Mouse (Mus musculus): Measurements from ENCODE around the gene Capn9. TPM values are rescaled to one million over a fixed set of nuclear protein-coding genes. Genes with fewer than 3 reads are reported as not detected.
A peak's percentile ranks its signal among the peaks of the same experiment; 100 is the strongest.

The Capn9 gene
- total RNA-seq, 1 experiment = not detected

- TF ChIP-seq MAFK (IDR thresholded peaks at IDR 0.05; ENCODE audit: insufficient read depth, low read depth, low read length) (no peak), CHD2 (IDR thresholded peaks at IDR 0.05; ENCODE audit: low read depth, low read length) (no peak), HCFC1 (IDR thresholded peaks at IDR 0.05; ENCODE audit: borderline replicate concordance, insufficient read depth, low read length) (no peak), ZNF384 (IDR thresholded peaks at IDR 0.05; ENCODE audit: low read depth, low read length) (no peak), ZC3H11A (IDR thresholded peaks at IDR 0.05; ENCODE audit: borderline replicate concordance, low read depth, low read length) (no peak)
- Histone ChIP-seq H3K4me1 (ENCODE audit: control insufficient read depth in 2 of 2, insufficient read depth in 2 of 2, low read length in 2 of 2, poor library complexity in 1 of 2) (no peaks in the 10 kb centered on the region), H3K9me3 (ENCODE audit: control insufficient read depth, insufficient read depth, low read depth, low read length) (no peaks in the 10 kb centered on the region), H3K36me3 (ENCODE audit: control insufficient read depth, insufficient read depth, low read length, poor library complexity, severe bottlenecking) (no peaks in the 10 kb centered on the region), H3K27ac (ENCODE audit: insufficient read depth, low read depth, low read length, poor library complexity, severe bottlenecking) (no peak overlapping the region), H3K9ac (ENCODE audit: insufficient read depth, low read depth, low read length, poor library complexity, severe bottlenecking) (no peak overlapping the region), H3K4me3 (ENCODE audit: insufficient read depth in 1 of 2, low read depth in 1 of 2, low read length in 2 of 2, poor library complexity in 1 of 2, severe bottlenecking in 1 of 2) (no peak overlapping the region)
- peak; percentile 27 for DNase-seq (ENCODE audit: low read depth, low spot score)
- in situ Hi-C loops (cut with MboI; ENCODE audit: low sequenced_read_pairs in 2 of 2, unreplicated experiment in 2 of 2) = no loop called here
Observed at GRCm38 (mm10) chr8:124608239-124608971, 32.5 kb downstream of the Capn9 start.

- H3K9ac ChIP-seq (ENCODE audit: insufficient read depth, low read depth, low read length, poor library complexity, severe bottlenecking) = no peak overlapping the region
- H3K36me3 ChIP-seq (ENCODE audit: control insufficient read depth, insufficient read depth, low read length, poor library complexity, severe bottlenecking) = no peaks in the 10 kb centered on the region
- H3K4me1 ChIP-seq (ENCODE audit: control insufficient read depth in 2 of 2, insufficient read depth in 2 of 2, low read length in 2 of 2, poor library complexity in 1 of 2) = 0 out of 4 replicates have a peak, but pooled peaks cover 0 to 2% of the 10 kb centered on the region in 2 experiments
- no peaks in the 10 kb centered on the region for H3K9me3 ChIP-seq (ENCODE audit: control insufficient read depth, insufficient read depth, low read depth, low read length)
- H3K4me3 ChIP-seq (ENCODE audit: insufficient read depth in 1 of 2, low read depth in 1 of 2, low read length in 2 of 2, poor library complexity in 1 of 2, severe bottlenecking in 1 of 2) = no peak overlapping the region
- in situ Hi-C loops (cut with MboI; ENCODE audit: low sequenced_read_pairs in 2 of 2, unreplicated experiment in 2 of 2) = no loop called here
- no peak overlapping the region for H3K27ac ChIP-seq (ENCODE audit: insufficient read depth, low read depth, low read length, poor library complexity, severe bottlenecking)
- DNase-seq (ENCODE audit: low read depth, low spot score) = no peak
- no peak for TF ChIP-seq ZC3H11A (IDR thresholded peaks at IDR 0.05; ENCODE audit: borderline replicate concordance, low read depth, low read length)
Observed at GRCm38 (mm10) chr8:124608972-124609353, 33.1 kb downstream of the Capn9 start.

GRCm38 (mm10) chr8:124614325-124614724, 38.4 kb downstream of the Capn9 start:
- in situ Hi-C loops (cut with MboI; ENCODE audit: low sequenced_read_pairs in 2 of 2, unreplicated experiment in 2 of 2) = no loop called here
- H3K36me3 ChIP-seq (ENCODE audit: control insufficient read depth, insufficient read depth, low read length, poor library complexity, severe bottlenecking) = no peaks in the 10 kb centered on the region
- no peaks in the 10 kb centered on the region for H3K9me3 ChIP-seq (ENCODE audit: control insufficient read depth, insufficient read depth, low read depth, low read length)
- H3K9ac ChIP-seq (ENCODE audit: insufficient read depth, low read depth, low read length, poor library complexity, severe bottlenecking) = no peak overlapping the region
- no peak overlapping the region for H3K27ac ChIP-seq (ENCODE audit: insufficient read depth, low read depth, low read length, poor library complexity, severe bottlenecking)
- peaks cover 4 to 9% of the 10 kb centered on the region in 2 experiments; a peak in 2 of 4 replicates for H3K4me1 ChIP-seq (ENCODE audit: control insufficient read depth in 2 of 2, insufficient read depth in 2 of 2, low read length in 2 of 2, poor library complexity in 1 of 2)
- TF ChIP-seq ZC3H11A (IDR thresholded peaks at IDR 0.05; ENCODE audit: borderline replicate concordance, low read depth, low read length) = no peak
- TF ChIP-seq MAFK (IDR thresholded peaks at IDR 0.05; ENCODE audit: insufficient read depth, low read depth, low read length) = no peak
- TF ChIP-seq HCFC1 (IDR thresholded peaks at IDR 0.05; ENCODE audit: borderline replicate concordance, insufficient read depth, low read length) = no peak
- no peak for TF ChIP-seq ZNF384 (IDR thresholded peaks at IDR 0.05; ENCODE audit: low read depth, low read length)
- no peak for TF ChIP-seq CHD2 (IDR thresholded peaks at IDR 0.05; ENCODE audit: low read depth, low read length)
- no peak for DNase-seq (ENCODE audit: low read depth, low spot score)
- H3K4me3 ChIP-seq (ENCODE audit: insufficient read depth in 1 of 2, low read depth in 1 of 2, low read length in 2 of 2, poor library complexity in 1 of 2, severe bottlenecking in 1 of 2) = no peak overlapping the region

- Histone ChIP-seq H3K27ac (ENCODE audit: insufficient read depth, low read depth, low read length, poor library complexity, severe bottlenecking) (no peak overlapping the region), H3K9ac (ENCODE audit: insufficient read depth, low read depth, low read length, poor library complexity, severe bottlenecking) (no peak overlapping the region), H3K36me3 (ENCODE audit: control insufficient read depth, insufficient read depth, low read length, poor library complexity, severe bottlenecking) (no peaks in the 10 kb centered on the region), H3K4me3 (ENCODE audit: insufficient read depth in 1 of 2, low read depth in 1 of 2, low read length in 2 of 2, poor library complexity in 1 of 2, severe bottlenecking in 1 of 2) (peak overlapping the region in 1 of 2 experiments; percentile 67; a peak in 2 of 4 replicates), H3K9me3 (ENCODE audit: control insufficient read depth, insufficient read depth, low read depth, low read length) (no peaks in the 10 kb centered on the region), H3K4me1 (ENCODE audit: control insufficient read depth in 2 of 2, insufficient read depth in 2 of 2, low read length in 2 of 2, poor library complexity in 1 of 2) (peaks cover 4 to 9% of the 10 kb centered on the region in 2 experiments; a peak in 2 of 4 replicates)
- DNase-seq (ENCODE audit: low read depth, low spot score) = peak; percentile 63
- TF ChIP-seq ZC3H11A (IDR thresholded peaks at IDR 0.05; ENCODE audit: borderline replicate concordance, low read depth, low read length) = peak; percentile 55
- TF ChIP-seq ZNF384 (IDR thresholded peaks at IDR 0.05; ENCODE audit: low read depth, low read length) = no peak
- in situ Hi-C loops (cut with MboI; ENCODE audit: low sequenced_read_pairs in 2 of 2, unreplicated experiment in 2 of 2) = no loop called here
Observed at GRCm38 (mm10) chr8:124617266-124617869, 41.5 kb downstream of the Capn9 start.

Measured in ES-E14 (cell line).